Mouse (Mus musculus): Measurements from ENCODE around the gene B3gat2. TPM values are rescaled to one million over a fixed set of nuclear protein-coding genes. Genes with fewer than 3 reads are reported as not detected.

Gene B3gat2
- not detected for total RNA-seq (2021)
- polyA plus RNA-seq (2012; rRNA removed): not detected in 2 replicates
- long read RNA-seq: 0 reads

DNA sequence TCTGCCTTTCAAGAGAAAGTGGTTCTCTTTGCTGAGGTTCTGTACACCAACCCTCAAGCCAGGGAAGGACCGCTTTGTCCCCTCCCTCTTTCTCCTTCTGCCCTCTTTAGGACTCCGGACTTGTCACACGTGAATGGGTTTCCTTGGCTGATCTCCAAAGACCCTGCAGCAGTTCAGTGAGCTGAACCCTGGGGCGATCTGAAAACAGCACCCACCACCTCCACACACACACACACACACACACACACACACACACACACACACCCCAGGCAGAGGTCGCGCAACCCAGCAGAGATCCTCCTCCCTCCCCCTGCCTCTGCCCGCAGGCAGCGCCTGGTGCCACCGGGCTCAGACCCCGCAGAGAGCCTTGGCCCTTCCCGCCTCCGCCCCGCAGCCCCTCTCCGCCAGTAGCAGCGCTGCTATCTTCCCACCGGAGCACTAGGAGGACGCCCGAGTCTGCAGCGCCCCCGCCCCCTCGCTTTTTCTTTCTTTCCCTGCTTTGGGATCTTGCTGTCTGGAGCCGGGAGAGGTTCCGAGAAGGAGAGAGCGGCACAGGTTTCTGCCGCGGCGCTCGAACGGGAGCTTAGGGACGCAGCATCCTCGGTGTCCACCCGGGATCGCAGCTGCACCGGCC lies at the start of gene B3gat2:
Gene B3gat2 (plus strand): TSS at position 252 of the 634 bp plus-strand sequence.
- 2% methylated on average over 32 of the region's 34 CpGs for WGBS
- no peak for TF ChIP-seq POLR2A (IDR thresholded peaks at IDR 0.05; ENCODE audit: insufficient read depth, low read depth, low read length)
- no peak for DNase-seq
- Histone ChIP-seq H3K9ac (ENCODE audit: low read depth, low read length) (no peak within 1 kb of the TSS; the same call in 1 of the 2 replicates), H3K36me3 (ENCODE audit: control insufficient read depth, insufficient read depth, low read length) (no peaks in the 10 kb centered on the region), H3K4me1 (ENCODE audit: control insufficient read depth, insufficient read depth, low read length) (no peaks in the 10 kb centered on the region), H3K4me3 (peak within 1 kb of the TSS; percentile 39), H3K79me2 (replicated peaks; ENCODE audit: control insufficient read depth, insufficient read depth, low read length) (no peaks in the 10 kb centered on the region), H3K27me3 (ENCODE audit: control insufficient read depth, insufficient read depth, low read length) (peaks cover 12% of the 10 kb centered on the region; the same call in 1 of the 2 replicates), H3K27ac (no peak within 1 kb of the TSS)
- intact Hi-C loops (cut with DNase I): loop anchor here (2.0 to 5.0 kb wide), 3 partner anchors 31 to 411 kb away; no protein-coding TSS in a partner anchor

DNA sequence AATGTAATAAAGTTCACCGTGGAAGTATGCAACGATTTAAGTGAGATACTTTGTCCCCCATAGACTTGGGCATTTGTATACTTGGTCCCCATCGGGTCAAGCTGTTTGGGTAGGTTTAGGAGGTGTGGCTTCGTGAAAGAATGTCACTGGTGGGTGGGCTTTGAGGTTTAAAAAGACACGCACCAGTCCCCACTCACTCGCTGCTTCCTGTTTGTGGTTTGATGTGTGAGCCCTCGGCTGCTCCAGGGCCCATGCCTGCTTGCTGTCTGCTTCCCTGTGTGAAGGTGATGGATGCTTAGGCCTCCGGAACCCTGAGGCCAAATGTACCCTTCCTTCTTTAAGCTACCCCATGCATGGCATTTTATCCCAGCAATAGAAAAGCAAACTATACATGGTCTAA lies 41.2 kb upstream of the B3gat2 start:
- DNase-seq: peak in 1 of 2 experiments; percentile 9
- TF ChIP-seq CTCF (IDR thresholded peaks at IDR 0.05): no peak
- TF ChIP-seq POLR2A (IDR thresholded peaks at IDR 0.05; ENCODE audit: insufficient read depth, low read depth, low read length): no peak
- no peak for TF ChIP-seq EP300 (IDR thresholded peaks at IDR 0.05; ENCODE audit: insufficient read depth, low read depth, low read length)
- WGBS: 77% methylated on average over 8 of the region's 8 CpGs

GRCm38 (mm10) chr1:23721036-23721435 lies 40.5 kb upstream of the B3gat2 start:
- Histone ChIP-seq H3K9ac (ENCODE audit: low read depth, low read length) (no peak overlapping the region), H3K27me3 (ENCODE audit: control insufficient read depth, insufficient read depth, low read length) (no peaks in the 10 kb centered on the region), H3K27ac (no peak overlapping the region), H3K36me3 (ENCODE audit: control insufficient read depth, insufficient read depth, low read length) (no peaks in the 10 kb centered on the region), H3K79me2 (replicated peaks; ENCODE audit: control insufficient read depth, insufficient read depth, low read length) (no peaks in the 10 kb centered on the region), H3K4me1 (ENCODE audit: control insufficient read depth, insufficient read depth, low read length) (no peaks in the 10 kb centered on the region), H3K4me3 (no peak overlapping the region)
- intact Hi-C loops (cut with DNase I): no loop called here
- WGBS: 75% methylated on average over 2 of the region's 2 CpGs
- DNase-seq: no peak
- TF ChIP-seq CTCF (IDR thresholded peaks at IDR 0.05): no peak
- TF ChIP-seq EP300 (IDR thresholded peaks at IDR 0.05; ENCODE audit: insufficient read depth, low read depth, low read length): no peak
- no peak for TF ChIP-seq POLR2A (IDR thresholded peaks at IDR 0.05; ENCODE audit: insufficient read depth, low read depth, low read length)

More for the DNA sequence above, 41.2 kb upstream of the B3gat2 start:
- H3K27ac ChIP-seq: no peak overlapping the region
- no peaks in the 10 kb centered on the region for H3K4me1 ChIP-seq (ENCODE audit: control insufficient read depth, insufficient read depth, low read length)
- intact Hi-C loops (cut with DNase I): no loop called here
- no peaks in the 10 kb centered on the region for H3K27me3 ChIP-seq (ENCODE audit: control insufficient read depth, insufficient read depth, low read length)
- no peak overlapping the region for H3K9ac ChIP-seq (ENCODE audit: low read depth, low read length)
- H3K4me3 ChIP-seq: no peak overlapping the region
- H3K36me3 ChIP-seq (ENCODE audit: control insufficient read depth, insufficient read depth, low read length): no peaks in the 10 kb centered on the region
- H3K79me2 ChIP-seq (replicated peaks; ENCODE audit: control insufficient read depth, insufficient read depth, low read length): no peaks in the 10 kb centered on the region

DNA sequence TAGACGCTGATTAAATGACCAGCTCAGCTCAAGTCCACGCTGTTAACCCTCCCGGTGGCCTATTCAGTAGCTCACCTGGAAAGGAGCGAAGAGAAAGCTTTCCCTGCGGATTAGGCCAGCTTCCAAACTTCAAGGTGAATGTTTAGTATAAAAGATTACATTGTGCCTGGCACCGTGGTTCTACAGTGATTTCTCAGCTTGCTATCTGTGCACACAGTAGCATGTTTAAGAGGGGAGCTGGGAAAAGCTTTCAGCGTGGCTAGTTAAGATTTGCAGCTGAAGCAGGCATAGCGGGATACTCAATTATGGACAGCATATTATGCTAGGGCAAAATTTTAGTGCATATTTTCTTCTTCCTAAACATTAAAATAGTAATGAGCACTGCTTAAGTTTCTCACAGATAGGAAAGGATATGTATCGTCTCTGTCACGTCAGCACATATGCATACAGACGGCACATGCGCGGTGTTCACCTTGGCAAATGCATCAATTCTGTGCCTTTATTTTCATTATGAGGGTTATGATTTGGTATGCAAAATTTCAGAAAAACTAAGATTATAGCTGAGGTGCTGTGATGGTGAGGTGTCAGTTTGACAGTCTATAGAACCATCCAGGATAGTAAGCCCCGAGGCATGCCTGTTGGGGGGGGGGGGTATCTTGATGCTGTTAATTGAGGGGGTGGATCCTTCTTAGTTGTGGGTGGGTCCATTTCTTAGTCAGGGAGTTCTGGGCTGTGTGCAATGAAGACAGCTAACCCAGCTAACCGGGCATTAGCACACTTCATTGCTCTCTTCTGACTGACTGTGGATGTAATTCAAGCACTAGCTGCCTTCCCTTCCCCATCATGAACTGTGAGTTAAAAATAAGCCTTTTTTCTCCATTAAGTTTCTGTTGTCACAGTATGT lies 38.8 kb upstream of the B3gat2 start:
- intact Hi-C loops (cut with DNase I): no loop called here
- H3K36me3 ChIP-seq (ENCODE audit: control insufficient read depth, insufficient read depth, low read length): no peaks in the 10 kb centered on the region
- H3K9ac ChIP-seq (ENCODE audit: low read depth, low read length): no peak overlapping the region
- 76% methylated on average over 15 of the region's 15 CpGs for WGBS
- no peak for DNase-seq
- no peaks in the 10 kb centered on the region for H3K4me1 ChIP-seq (ENCODE audit: control insufficient read depth, insufficient read depth, low read length)
- H3K4me3 ChIP-seq: no peak overlapping the region
- H3K27ac ChIP-seq: no peak overlapping the region
- no peak for TF ChIP-seq CTCF (IDR thresholded peaks at IDR 0.05)
- TF ChIP-seq POLR2A (IDR thresholded peaks at IDR 0.05; ENCODE audit: insufficient read depth, low read depth, low read length): no peak
- TF ChIP-seq EP300 (IDR thresholded peaks at IDR 0.05; ENCODE audit: insufficient read depth, low read depth, low read length): no peak
- H3K27me3 ChIP-seq (ENCODE audit: control insufficient read depth, insufficient read depth, low read length): no peaks in the 10 kb centered on the region
- H3K79me2 ChIP-seq (replicated peaks; ENCODE audit: control insufficient read depth, insufficient read depth, low read length): no peaks in the 10 kb centered on the region

- H3K27ac ChIP-seq: no peak overlapping the region
- H3K36me3 ChIP-seq (ENCODE audit: control insufficient read depth, insufficient read depth, low read length): no peaks in the 10 kb centered on the region
- no peak for DNase-seq
- no peak overlapping the region for H3K4me3 ChIP-seq
- H3K9ac ChIP-seq (ENCODE audit: low read depth, low read length): no peak overlapping the region
- intact Hi-C loops (cut with DNase I): no loop called here
- H3K4me1 ChIP-seq (ENCODE audit: control insufficient read depth, insufficient read depth, low read length): no peaks in the 10 kb centered on the region
- WGBS: 83% methylated on average over 5 of the region's 5 CpGs
- TF ChIP-seq POLR2A (IDR thresholded peaks at IDR 0.05; ENCODE audit: insufficient read depth, low read depth, low read length) (no peak), EP300 (IDR thresholded peaks at IDR 0.05; ENCODE audit: insufficient read depth, low read depth, low read length) (no peak), CTCF (IDR thresholded peaks at IDR 0.05) (no peak)
- no peaks in the 10 kb centered on the region for H3K79me2 ChIP-seq (replicated peaks; ENCODE audit: control insufficient read depth, insufficient read depth, low read length)
- no peaks in the 10 kb centered on the region for H3K27me3 ChIP-seq (ENCODE audit: control insufficient read depth, insufficient read depth, low read length)
Measured at GRCm38 (mm10) chr1:23731324-23731723, 30.2 kb upstream of the B3gat2 start.
